Mouse (Mus musculus) lung, postnatal 36 days (tissue): ENCODE results near the gene Vav3.
A peak's percentile ranks its signal among the peaks of the same experiment; 100 is the strongest.

Experiments
- DNase-seq: peaks from one replicate; pipeline ENCODE4 v3.0.0; 2022; ENCODE audit warnings: mixed read lengths

The Vav3 gene

DNA sequence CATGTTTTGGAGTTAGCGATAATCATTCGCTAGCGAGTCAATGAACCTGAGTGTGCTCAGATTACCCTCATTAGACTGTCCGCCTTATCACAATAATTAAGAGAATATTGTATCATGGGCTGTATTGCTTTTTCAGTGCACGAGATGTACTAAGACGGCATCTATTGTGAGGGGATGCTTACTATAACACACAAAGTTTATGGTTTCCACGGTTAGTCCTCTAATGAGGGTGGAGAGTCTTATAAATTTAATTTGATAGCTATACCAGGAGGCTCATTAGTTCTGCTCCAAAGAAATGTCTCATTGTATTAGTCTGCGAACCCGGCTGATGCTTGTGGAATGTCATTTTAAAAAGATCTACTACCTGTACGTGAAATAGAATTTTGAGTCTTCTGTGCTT is 175.9 kb downstream of the Vav3 start:
- no peak for DNase-seq

GRCm38 (mm10) chr3:109522115-109522514 is 181.7 kb downstream of the Vav3 start:
- DNase-seq = no peak

GRCm38 (mm10) chr3:109525825-109526224 is 185.4 kb downstream of the Vav3 start:
- no peak for DNase-seq

- peak; percentile 89 for DNase-seq
Observed at GRCm38 (mm10) chr3:109526246-109526645, 185.8 kb downstream of the Vav3 start.

DNA sequence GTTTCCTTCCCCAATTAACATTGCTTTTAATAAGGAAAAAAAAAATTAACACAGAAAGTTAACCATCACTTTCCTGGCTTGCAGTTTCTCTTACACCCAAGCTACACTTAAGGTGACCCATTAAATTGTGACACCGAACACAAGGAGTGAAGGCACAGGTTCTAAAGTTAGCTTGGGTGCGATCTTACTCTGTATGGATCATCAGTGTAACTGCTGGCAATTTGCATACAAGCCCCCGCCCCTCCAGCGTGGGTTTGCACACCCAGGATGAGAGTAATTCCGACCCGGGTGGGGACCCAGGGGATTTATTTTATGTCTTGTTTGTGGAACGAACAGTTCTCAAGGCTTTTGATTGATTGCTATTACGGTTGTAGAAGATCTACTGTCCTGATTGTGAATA is 186.2 kb downstream of the Vav3 start:
- DNase-seq = no peak

DNA sequence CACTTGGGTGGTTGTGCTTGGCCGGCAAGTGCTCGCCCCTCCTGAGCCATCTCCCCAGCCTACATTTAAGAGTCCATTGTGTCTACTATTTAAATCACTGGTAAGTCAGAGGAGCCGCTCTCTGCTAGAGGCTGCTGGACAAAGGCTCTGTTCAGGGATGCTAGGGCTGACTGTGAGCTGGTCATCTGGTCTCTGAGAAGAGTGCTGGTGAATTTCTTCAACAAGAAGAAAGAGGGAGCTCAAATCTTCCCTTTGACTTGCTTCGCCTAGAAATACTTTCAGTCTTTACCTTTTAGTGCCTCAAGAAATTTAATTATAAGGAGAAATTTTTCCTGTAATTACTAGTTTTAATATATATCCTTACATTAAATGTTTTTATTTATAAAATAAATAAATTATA is 188.2 kb downstream of the Vav3 start:
- DNase-seq = no peak

DNA sequence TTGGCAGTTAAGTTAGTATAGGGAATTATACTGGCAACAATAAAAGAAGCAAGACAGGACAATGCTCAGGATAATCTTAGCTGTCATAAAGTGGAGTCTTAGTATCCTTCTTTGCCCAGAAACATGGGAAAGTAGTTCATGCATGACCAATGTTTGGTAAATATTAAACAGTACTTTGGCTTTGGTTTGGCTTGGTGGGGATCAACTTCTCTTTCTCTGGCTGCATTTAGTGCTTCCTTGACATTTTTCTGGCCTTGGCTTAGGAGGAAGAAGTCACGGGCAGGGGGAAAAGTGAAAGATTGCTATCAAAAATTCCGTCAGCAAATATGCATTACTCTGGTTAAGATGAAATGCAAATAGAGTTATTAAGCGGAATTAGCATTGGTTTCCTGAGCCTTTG is 197.2 kb downstream of the Vav3 start:
- DNase-seq = no peak

DNA sequence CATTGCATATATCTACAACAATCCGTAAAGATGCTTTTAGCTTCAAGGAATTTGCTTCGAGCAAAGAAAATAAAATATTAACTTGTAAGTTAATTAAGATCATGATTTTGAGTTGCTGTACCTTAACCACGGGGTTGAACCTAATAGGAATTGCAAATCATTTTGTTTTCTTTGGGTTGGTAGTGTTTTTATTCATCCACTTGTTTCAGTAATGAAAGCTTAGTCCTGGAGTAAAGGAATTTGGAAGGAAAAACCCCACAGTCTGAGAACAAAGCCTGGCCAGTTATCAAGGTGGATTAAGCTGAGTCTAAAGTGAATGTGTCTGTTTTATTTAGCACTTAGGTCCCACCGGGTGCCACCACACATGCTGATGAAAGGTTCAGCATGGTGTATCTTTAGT is 199.6 kb downstream of the Vav3 start:
- no peak for DNase-seq

DNA sequence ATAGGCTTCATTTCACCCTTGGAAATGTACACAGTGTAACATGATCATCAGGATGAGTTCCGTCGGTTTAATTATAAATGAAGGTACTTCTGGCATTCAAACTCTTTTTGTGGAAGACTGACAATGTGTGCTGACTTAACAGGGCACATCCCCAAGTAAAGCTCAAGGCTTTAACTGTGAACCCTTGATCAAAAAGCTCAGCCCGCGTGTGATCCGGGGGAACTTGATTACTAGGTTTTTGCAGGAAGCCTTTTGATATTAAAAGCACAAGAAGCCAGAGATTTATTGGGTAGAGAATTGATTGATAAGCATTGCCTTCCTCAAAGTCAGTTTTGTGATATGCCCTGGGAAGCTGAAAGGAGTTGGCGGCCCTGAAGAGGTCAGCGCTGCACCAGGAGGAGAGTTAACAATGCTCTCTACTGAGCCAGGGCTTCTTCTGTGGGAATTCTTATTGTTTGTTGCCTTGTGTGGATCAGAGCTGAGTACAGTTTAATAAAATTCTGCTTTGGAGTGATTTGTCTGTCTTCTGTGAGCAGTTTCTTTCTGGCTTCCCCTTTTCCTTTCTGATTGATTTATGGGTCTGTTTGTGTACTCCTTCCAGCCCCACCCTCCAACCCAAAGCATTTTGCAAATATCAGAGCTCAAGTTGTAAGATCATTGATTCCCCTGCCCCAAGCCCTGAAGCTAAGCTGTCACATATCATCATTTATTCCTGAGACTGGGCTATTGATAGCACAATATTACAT is 204.2 kb downstream of the Vav3 start:
- no peak for DNase-seq

DNA sequence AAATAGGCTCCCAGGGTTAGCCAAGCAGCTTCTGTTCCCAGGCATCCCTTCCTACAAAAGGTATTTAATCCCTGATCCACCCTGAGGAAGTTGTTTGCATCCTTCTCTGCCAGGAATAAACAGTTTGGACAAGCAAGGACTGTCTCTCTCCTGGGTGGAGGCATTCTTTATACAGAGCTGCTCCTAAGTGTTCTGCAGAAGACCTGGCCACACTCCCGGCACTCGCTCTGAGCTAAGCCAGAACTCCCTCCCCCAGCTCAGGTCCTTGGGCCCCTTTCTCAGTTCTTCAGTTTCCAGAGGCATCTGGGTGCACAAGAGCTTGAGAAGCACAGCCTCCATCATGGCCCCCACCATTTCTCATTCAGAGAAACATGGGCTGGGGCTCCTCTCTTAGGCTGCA is 216.9 kb downstream of the Vav3 start:
- peak; percentile 42 for DNase-seq

DNA sequence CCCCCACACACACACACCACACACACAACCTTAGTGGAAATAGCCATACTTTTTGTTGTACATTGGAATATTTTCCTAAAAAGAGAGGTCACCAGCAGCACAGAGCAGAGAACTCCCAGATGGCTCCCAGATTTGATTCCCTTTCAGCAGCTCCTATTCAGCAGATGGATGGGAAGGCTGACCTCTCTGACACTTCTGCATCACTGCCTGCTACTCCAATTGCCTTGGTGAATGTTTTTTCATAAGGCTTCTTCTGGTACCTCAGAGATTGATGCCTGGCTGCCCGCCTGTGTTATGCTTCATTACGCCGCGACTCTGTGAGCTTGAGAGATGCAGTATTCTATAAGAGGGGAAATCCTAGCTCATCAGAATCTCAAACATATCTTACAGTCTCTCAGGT is 220.8 kb downstream of the Vav3 start:
- no peak for DNase-seq

- no peak for DNase-seq
Observed at GRCm38 (mm10) chr3:109561776-109562175, 221.3 kb downstream of the Vav3 start.

DNA sequence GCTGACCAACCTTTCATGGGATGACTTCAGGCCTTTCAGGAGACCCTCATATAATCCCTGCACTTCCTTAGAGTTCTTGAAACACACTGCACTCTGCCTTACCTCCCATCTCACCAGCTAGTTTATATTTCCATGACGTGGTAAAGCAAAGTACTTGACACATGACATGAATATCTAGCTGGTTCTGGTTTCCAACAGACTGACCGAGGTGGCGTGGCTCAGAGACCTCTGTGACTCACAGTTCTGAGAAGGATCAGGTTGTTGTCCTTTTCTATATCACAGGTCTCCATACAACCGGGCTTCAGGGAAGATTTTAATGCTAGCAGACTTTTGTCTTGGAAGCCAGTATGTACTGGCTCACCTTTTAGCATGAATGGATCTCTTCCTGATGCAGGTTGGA is 221.8 kb downstream of the Vav3 start:
- DNase-seq = no peak

- no peak for DNase-seq
Observed at GRCm38 (mm10) chr3:109564443-109564842, 224.0 kb downstream of the Vav3 start.

- peak; percentile 56 for DNase-seq
Observed at GRCm38 (mm10) chr3:109568542-109569265, 228.3 kb downstream of the Vav3 start.

DNA sequence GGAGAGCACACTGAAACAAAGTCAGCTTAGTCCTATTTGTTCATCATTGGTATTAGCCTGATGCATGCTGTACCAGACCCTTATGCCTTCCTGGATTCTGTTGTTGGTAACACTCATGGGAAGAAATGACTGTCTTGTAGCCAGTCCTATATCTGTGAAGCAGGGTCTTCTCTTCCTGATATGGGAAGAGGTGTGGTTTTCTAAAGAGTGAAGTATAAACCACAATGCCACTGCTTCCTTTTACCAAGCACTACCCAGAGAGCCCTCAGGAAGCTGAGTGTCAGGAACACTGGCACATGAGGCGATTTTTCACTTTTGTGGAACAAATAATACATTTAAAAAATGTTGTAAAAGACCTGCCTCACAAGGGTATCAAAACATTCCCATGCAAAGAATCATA is 231.0 kb downstream of the Vav3 start:
- no peak for DNase-seq

GRCm38 (mm10) chr3:109572871-109573270 is 232.4 kb downstream of the Vav3 start:
- peak; percentile 46 for DNase-seq

GRCm38 (mm10) chr3:109573549-109574146 is 233.2 kb downstream of the Vav3 start:
- peak; percentile 10 for DNase-seq

DNA sequence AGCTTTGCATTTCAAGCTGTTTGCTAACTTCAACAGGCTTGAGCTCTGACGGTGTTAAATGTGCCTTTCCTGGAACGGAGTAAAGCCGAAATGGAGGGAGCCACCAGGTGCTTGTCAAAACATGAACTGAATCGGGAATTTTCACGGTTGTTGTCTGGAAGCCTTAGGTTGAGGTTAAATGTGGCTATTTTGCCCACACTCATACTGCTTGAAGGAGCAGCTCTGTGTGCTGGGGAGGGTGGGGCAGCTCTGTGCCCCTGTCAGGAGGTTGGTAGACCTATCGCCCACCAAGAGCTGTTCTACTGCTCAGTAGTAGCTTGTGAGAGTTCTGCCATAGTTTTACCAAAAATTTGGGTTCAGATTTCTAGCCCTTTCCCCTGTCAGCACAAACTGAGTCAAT is 233.7 kb downstream of the Vav3 start:
- no peak for DNase-seq

- no peak for DNase-seq
Observed at GRCm38 (mm10) chr3:109578347-109578746, 237.9 kb downstream of the Vav3 start.

DNA sequence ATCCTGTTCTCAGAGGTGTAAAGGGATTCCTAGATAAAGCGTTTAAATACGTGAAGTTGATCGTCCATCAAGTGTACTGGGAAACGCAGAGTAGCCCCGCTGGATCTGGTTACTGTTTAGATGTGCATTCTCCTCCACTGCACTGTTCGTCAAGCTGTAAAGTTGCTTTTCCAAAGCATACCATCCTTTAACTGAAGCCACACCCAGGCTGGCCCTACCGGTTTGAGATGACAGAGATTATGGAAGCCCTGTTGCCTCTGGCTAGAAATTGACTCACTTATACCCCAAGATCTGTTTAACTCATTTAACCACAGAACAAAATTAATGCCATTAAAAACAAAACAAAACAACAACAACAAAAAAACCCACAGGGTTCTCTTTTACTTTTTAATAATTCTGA is 238.5 kb downstream of the Vav3 start:
- DNase-seq = no peak

DNA sequence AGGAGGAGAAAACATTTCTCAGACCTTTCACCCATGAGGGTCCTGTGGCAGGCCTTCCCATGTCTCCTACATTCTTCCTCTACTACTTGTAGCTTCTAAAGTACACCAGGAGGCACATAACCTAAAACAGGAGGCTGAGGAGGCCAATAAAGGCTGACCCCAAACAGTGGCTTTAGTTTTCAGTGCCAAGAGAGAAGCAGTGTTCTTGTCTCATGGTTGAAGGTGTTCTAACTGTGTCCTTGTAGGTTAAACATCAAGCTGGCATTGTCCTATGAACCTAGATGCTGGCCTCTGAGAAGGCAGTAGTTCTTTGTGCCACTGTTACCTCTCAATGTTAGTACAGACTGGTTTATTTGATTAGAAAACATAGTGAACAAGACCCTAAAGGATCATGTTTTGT is 245.5 kb downstream of the Vav3 start:
- no peak for DNase-seq

GRCm38 (mm10) chr3:109592970-109593369 is 252.5 kb downstream of the Vav3 start:
- DNase-seq = no peak

- peak; percentile 11 for DNase-seq
Observed at GRCm38 (mm10) chr3:109596084-109596483, 255.6 kb downstream of the Vav3 start.
